Mouse (Mus musculus): Measurements from ENCODE around the gene Intu.

- TF ChIP-seq CTCF (IDR thresholded peaks at IDR 0.05; ENCODE audit: control insufficient read depth, insufficient read depth, low read length) (no peak), POLR2A (IDR thresholded peaks at IDR 0.05; ENCODE audit: borderline replicate concordance, control insufficient read depth, low read depth, low read length) (no peak)
Observed at GRCm38 (mm10) chr3:40686836-40687235, 155.8 kb downstream of the Intu start.

Data from bone marrow, adult 2 months (tissue).